Mouse (Mus musculus): ENCODE measurements around the gene Otol1.

Otol1 gene

GRCm38 (mm10) chr3:70007313-70007712 lies at the start of gene Otol1:
Gene Otol1 (plus strand): TSS chr3:70007613.
- in situ Hi-C loops (cut with MboI; ENCODE audit: unreplicated experiment in 2 of 2) = no loop called here

- in situ Hi-C loops (cut with MboI; ENCODE audit: unreplicated experiment in 2 of 2) = no loop called here
Observed at GRCm38 (mm10) chr3:69962187-69962586, 45.2 kb upstream of the Otol1 start.

GRCm38 (mm10) chr3:69971482-69972097 lies 35.8 kb upstream of the Otol1 start:
- in situ Hi-C loops (cut with MboI; ENCODE audit: unreplicated experiment in 2 of 2) = no loop called here

DNA sequence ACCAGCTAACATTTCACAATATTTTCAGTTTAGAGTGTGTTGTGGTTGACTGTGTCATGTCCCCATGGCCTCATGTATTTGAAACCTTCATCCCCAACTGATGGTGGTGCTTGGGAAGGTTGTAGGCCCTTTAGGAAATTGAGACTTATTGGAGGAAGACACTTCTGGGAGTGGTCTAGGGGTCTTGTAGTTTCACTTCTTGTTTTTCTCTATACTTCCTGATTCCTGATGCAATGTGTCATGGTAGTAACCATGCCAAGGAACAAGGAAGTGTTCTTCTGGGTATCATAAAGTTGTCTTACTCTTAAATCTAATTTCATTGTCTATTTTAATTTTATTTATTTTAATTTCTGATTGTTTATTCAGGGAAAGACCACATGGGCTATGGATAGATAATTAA lies 29.3 kb upstream of the Otol1 start:
- in situ Hi-C loops (cut with MboI; ENCODE audit: unreplicated experiment in 2 of 2) = no loop called here

GRCm38 (mm10) chr3:69993806-69994205 lies 13.6 kb upstream of the Otol1 start:
- in situ Hi-C loops (cut with MboI; ENCODE audit: unreplicated experiment in 2 of 2) = no loop called here

- in situ Hi-C loops (cut with MboI; ENCODE audit: unreplicated experiment in 2 of 2) = no loop called here
Observed at GRCm38 (mm10) chr3:70001540-70001939, 5.9 kb upstream of the Otol1 start.

GRCm38 (mm10) chr3:70003126-70003764 lies 4.2 kb upstream of the Otol1 start:
- in situ Hi-C loops (cut with MboI; ENCODE audit: unreplicated experiment in 2 of 2) = no loop called here

DNA sequence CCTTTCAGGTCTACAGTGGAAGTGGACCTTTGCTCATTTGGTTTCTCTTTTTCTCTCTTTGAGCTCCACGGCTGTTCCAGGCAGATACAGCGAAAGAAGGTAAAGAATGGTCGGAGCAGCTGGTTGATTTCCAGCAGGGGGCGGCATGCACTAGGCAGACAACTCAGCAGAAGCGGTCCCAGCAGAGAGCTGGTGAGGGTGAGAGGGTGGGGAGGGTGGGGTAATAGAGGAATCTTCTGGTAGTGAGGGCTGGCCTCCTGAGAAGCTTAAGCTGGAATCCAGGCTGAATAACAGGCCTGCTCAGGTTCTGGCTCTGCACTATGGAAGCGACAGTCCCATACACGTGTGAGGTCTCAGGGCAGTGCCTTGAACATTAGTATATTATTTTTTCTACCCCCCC lies 3.5 kb upstream of the Otol1 start:
- in situ Hi-C loops (cut with MboI; ENCODE audit: unreplicated experiment in 2 of 2) = no loop called here

- in situ Hi-C loops (cut with MboI; ENCODE audit: unreplicated experiment in 2 of 2) = no loop called here
Observed at GRCm38 (mm10) chr3:70004379-70004778, 3.0 kb upstream of the Otol1 start.

DNA sequence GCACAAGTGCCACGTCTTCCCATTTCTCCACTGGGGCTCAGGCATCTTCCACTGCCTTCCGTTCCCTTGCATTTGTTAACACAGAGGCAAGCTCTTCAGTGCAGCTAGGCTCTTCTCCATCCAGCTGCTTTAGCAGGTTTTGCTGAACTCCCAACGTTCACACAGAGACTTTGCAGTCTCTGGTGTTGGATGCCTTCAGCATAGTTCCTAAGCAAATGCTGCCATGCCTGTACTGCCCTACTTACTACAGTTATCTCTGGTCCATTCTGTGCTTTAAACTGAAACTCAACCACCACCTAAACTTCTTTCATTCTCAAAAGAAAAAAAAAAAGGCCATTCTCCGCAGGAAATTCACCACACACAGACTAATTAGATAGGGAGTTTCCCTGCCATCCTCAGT lies 5.2 kb downstream of the Otol1 start:
- in situ Hi-C loops (cut with MboI; ENCODE audit: unreplicated experiment in 2 of 2) = no loop called here

DNA sequence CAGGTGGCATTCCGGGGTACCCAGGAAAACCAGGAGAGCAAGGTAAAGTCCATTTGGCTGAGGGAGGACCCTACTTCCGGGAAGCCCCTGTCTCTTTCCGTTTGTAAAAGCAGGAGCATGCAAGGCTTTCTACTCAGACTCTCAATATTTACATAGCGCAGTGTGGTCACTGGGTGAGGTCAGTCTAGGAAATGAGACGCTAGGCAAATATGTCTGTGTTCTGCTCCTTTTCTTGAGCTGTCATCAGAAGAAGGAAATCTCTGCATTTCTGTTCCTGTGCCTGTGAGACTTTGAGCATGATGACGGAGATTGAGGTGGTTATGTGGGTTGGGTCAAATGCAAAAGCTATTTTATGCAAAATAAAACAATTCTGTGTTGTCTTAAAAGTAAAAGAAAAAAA lies 19.2 kb downstream of the Otol1 start:
- in situ Hi-C loops (cut with MboI; ENCODE audit: unreplicated experiment in 2 of 2) = no loop called here

GRCm38 (mm10) chr3:70029260-70029659 lies 21.8 kb downstream of the Otol1 start:
- in situ Hi-C loops (cut with MboI; ENCODE audit: unreplicated experiment in 2 of 2) = no loop called here

DNA sequence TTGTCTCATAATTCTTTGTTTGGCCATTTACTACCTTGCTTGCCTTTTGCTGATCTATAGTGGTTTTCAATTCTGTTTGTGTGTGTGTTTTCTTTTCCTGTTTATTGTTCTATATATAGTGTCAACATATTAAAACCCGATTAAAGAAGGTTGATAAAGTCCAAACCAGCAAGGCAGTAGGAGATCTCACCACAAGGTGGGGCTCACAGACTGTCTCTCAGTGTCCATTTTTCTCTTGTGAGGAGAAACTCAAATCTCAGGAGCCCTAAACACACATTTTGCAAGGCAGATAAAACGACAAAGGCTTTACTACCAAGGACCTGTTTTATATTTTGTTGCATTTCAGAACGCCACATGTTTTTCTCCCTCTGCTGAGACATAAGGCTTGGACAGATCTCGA lies 28.2 kb downstream of the Otol1 start:
- in situ Hi-C loops (cut with MboI; ENCODE audit: unreplicated experiment in 2 of 2) = no loop called here

All from v-Abl transformed pro-B cells (cell line).